Mouse (Mus musculus): ENCODE measurements around the gene Olfr1347. TPM values are rescaled to one million over a fixed set of nuclear protein-coding genes. Genes with fewer than 3 reads are reported as not detected.
A peak's percentile ranks its signal among the peaks of the same experiment; 100 is the strongest.
"Not testable (repeated sequence)": the region's sequence is repeated elsewhere in the genome, so short reads cannot be mapped to it uniquely, and the experiment has no call there.

Gene Olfr1347
- not detected for total RNA-seq (2021)

GRCm38 (mm10) chr7:6499655-6500054 lies at the start of gene Olfr1347:
TSS of gene Olfr1347 (minus strand) at chr7:6499755.
- intact Hi-C loops (cut with DNase I): no loop called here
- DNase-seq: no peak

- DNase-seq: peak; percentile 16
- intact Hi-C loops (cut with DNase I): no loop called here
Observed at GRCm38 (mm10) chr7:6526141-6526540, 26.6 kb upstream of the Olfr1347 start.

GRCm38 (mm10) chr7:6525001-6525400 lies 25.4 kb upstream of the Olfr1347 start:
- intact Hi-C loops (cut with DNase I): no loop called here
- DNase-seq: no peak

GRCm38 (mm10) chr7:6522850-6523249 lies 23.3 kb upstream of the Olfr1347 start, which contains the start of gene Olfr1349:
TSS of gene Olfr1349 (minus strand) at chr7:6522950.
- no peak for DNase-seq
- intact Hi-C loops (cut with DNase I): no loop called here

- DNase-seq: no peak
- intact Hi-C loops (cut with DNase I): no loop called here
Observed at GRCm38 (mm10) chr7:6521666-6522065, 22.1 kb upstream of the Olfr1347 start.

GRCm38 (mm10) chr7:6508648-6509047 lies 9.1 kb upstream of the Olfr1347 start, which contains the start of gene Olfr1348:
TSS of gene Olfr1348 (minus strand) at chr7:6508748.
- intact Hi-C loops (cut with DNase I): no loop called here
- DNase-seq: no peak

- intact Hi-C loops (cut with DNase I): no loop called here
- DNase-seq: no peak
Observed at GRCm38 (mm10) chr7:6486841-6487240, 12.7 kb downstream of the Olfr1347 start, which contains the start of gene Olfr5. TSS of gene Olfr5 (minus strand) at chr7:6486941.

- intact Hi-C loops (cut with DNase I); DNase-seq: not testable (repeated sequence)
Observed at GRCm38 (mm10) chr7:6477633-6478032, 21.9 kb downstream of the Olfr1347 start.

GRCm38 (mm10) chr7:6466951-6467350 lies 32.6 kb downstream of the Olfr1347 start, which contains the start of gene Olfr1346:
TSS of gene Olfr1346 (plus strand) at chr7:6467101.
- intact Hi-C loops (cut with DNase I): no loop called here
- DNase-seq: no peak

GRCm38 (mm10) chr7:6456399-6456798 lies 43.2 kb downstream of the Olfr1347 start:
- intact Hi-C loops (cut with DNase I): no loop called here
- DNase-seq: no peak

GRCm38 (mm10) chr7:6455868-6456267 lies 43.7 kb downstream of the Olfr1347 start, which contains the start of gene Olfr1336:
TSS of gene Olfr1336 (plus strand) at chr7:6456168.
- no peak for DNase-seq
- intact Hi-C loops (cut with DNase I): no loop called here

GRCm38 (mm10) chr7:6447771-6448170 lies 51.8 kb downstream of the Olfr1347 start:
- no peak for DNase-seq
- intact Hi-C loops (cut with DNase I): loop anchor here (10.0 kb wide), 1 partner anchor 217 kb away; no protein-coding TSS in a partner anchor

GRCm38 (mm10) chr7:6441173-6441572 lies 58.4 kb downstream of the Olfr1347 start:
- no peak for DNase-seq
- intact Hi-C loops (cut with DNase I): loop anchor here (10.0 kb wide), 1 partner anchor 224 kb away; no protein-coding TSS in a partner anchor

GRCm38 (mm10) chr7:6438388-6438787 lies 61.2 kb downstream of the Olfr1347 start, which contains the start of gene Olfr1344:
TSS of gene Olfr1344 (plus strand) at chr7:6438688.
- DNase-seq: no peak
- intact Hi-C loops (cut with DNase I): loop anchor here (10.0 kb wide), 3 partner anchors 146 to 496 kb away; partner anchors contain the start of gene Zim1

Other genes with a start within 250 kb of the Olfr1347 start
- gene Epp13, start 247.0 kb downstream of the Olfr1347 start, total RNA-seq (2021): not detected
- gene Zfp667, start 213.2 kb downstream of the Olfr1347 start, total RNA-seq (2021): 10 to 100 TPM; 10.1 to 12.2 TPM
- gene Zfp583, start 168.5 kb downstream of the Olfr1347 start, total RNA-seq (2021): 10 to 100 TPM; 14.9 to 17.2 TPM
- gene Gm3854, start 156.0 kb downstream of the Olfr1347 start, total RNA-seq (2021): 1 to 10 TPM; 7.6 to 9.4 TPM
- gene Zfp78, start 136.5 kb downstream of the Olfr1347 start, total RNA-seq (2021): 1 to 10 TPM; 4.3 to 5.6 TPM
- 10 to 100 TPM; 17.7 to 18.0 TPM for gene Zfp28, start 116.5 kb downstream of the Olfr1347 start, total RNA-seq (2021)
- gene Smim17, start 101.0 kb downstream of the Olfr1347 start, total RNA-seq (2021): 10 to 100 TPM; 12.2 to 16.6 TPM
- gene Gm20715, start 89.5 kb downstream of the Olfr1347 start, total RNA-seq (2021): under 1 TPM; 0.44 to 0.56 TPM
- gene Olfr1344, start 61.1 kb downstream of the Olfr1347 start, total RNA-seq (2021): under 1 TPM in 1 of 2 experiments, not detected in 1; 0.54 TPM
- under 1 TPM in 1 of 2 experiments, not detected in 1; 0.06 TPM for gene Olfr1336, start 43.6 kb downstream of the Olfr1347 start, total RNA-seq (2021)
- gene Olfr1346, start 32.7 kb downstream of the Olfr1347 start, total RNA-seq (2021): not detected
- not detected for gene Olfr5, start 12.8 kb downstream of the Olfr1347 start, total RNA-seq (2021)
- gene Olfr1348, start 9.0 kb upstream of the Olfr1347 start, total RNA-seq (2021): not detected
- not detected for gene Olfr1349, start 23.2 kb upstream of the Olfr1347 start, total RNA-seq (2021)
- gene Olfr1350, start 65.1 kb upstream of the Olfr1347 start, total RNA-seq (2021): not detected
- gene Zim1, start 196.7 kb upstream of the Olfr1347 start, total RNA-seq (2021): 10 to 100 TPM; 20.5 to 37.4 TPM
- 100 to 1,000 TPM in 1 of 2 experiments, 10 to 100 TPM in 1; 94.3 to 117 TPM for gene Peg3, start 230.7 kb upstream of the Olfr1347 start, total RNA-seq (2021)
- 10 to 100 TPM; 52.9 to 67.1 TPM for gene Usp29, start 230.8 kb upstream of the Olfr1347 start, total RNA-seq (2021)

Measured in left cerebral cortex, postnatal 4 days (tissue).